Mouse (Mus musculus) E14TG2a.4 (cell line): Measurements from ENCODE around the gene Arhgap10.

ENCODE experiments used
- CTCF ChIP-seq: conservative IDR thresholded peaks from 2 replicates; pipeline ENCODE4 v1.5.1; 2014; ENCODE audit warnings: low read length
- NANOG ChIP-seq: IDR thresholded peaks from 2 replicates; pipeline ENCODE4 v1.6.1; 2014; ENCODE audit warnings: borderline replicate concordance, low read length, mixed read lengths
- POU5F1 ChIP-seq: IDR thresholded peaks from 2 replicates; pipeline ENCODE4 v1.6.1; 2014; ENCODE audit warnings: low read length, borderline replicate concordance

DNA sequence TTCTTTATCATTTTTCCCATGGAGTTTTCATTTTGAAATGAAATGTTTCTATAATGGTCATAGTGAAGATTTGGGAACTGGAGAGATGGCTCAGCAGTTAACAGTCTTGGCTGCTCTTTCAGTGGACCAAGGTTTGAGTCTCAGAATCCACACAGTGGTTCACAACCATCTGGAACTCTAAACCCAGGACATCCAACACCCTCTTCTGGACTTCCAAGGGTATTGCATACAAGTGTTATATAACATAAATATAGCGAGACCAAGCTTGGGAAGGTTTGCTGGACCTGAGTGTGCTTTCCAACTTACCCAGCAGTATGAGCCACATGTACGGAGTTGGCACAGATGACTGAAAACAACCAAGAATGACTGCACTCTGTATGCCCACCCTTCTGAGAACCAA, 7.2 kb upstream of the Arhgap10 start:
- TF ChIP-seq CTCF = peak; percentile 23; the same call in 1 of the 2 replicates
- TF ChIP-seq POU5F1 = no peak
- no peak for TF ChIP-seq NANOG
